Mouse (Mus musculus): ENCODE measurements around the gene Zfp503. TPM values are rescaled to one million over a fixed set of nuclear protein-coding genes. Genes with fewer than 3 reads are reported as not detected.
A peak's percentile ranks its signal among the peaks of the same experiment; 100 is the strongest.

Zfp503 gene
- polyA plus RNA-seq, 2 experiments = 15.3 to 45.1 TPM

GRCm38 (mm10) chr14:21999588-21999987 is 10.2 kb upstream of the Zfp503 start:
- ATAC-seq (ENCODE audit: low FRiP score, low read depth) (no peak), DNase-seq (ENCODE audit: low spot score) (no peak)
- no peak overlapping the region for H3K4me3 ChIP-seq (replicated peaks; ENCODE audit: low read length)
- no peak overlapping the region for H3K9ac ChIP-seq (ENCODE audit: low read depth, low read length, severe bottlenecking)
- H3K9me3 ChIP-seq (ENCODE audit: control insufficient read depth, low read length) = no peaks in the 10 kb centered on the region
- 92% methylated on average over 4 of the region's 4 CpGs for WGBS
- 0 out of 2 replicates have a peak, but pooled peaks cover 3% of the 10 kb centered on the region for H3K4me1 ChIP-seq (ENCODE audit: control insufficient read depth, insufficient read depth, low read length)
- H3K4me2 ChIP-seq (replicated peaks; ENCODE audit: low read depth, low read length, severe bottlenecking) = no peak overlapping the region
- TF ChIP-seq POLR2A (IDR thresholded peaks at IDR 0.05; ENCODE audit: borderline replicate concordance, extremely low read depth, insufficient read depth, insufficient read length) = no peak
- H3K27me3 ChIP-seq (ENCODE audit: control insufficient read depth, insufficient read depth, low read length) = no peaks in the 10 kb centered on the region
- no peaks in the 10 kb centered on the region for H3K36me3 ChIP-seq (ENCODE audit: control insufficient read depth, insufficient read depth, low read length)
- no peak overlapping the region for H3K27ac ChIP-seq (replicated peaks; ENCODE audit: low read depth, low read length)

DNA sequence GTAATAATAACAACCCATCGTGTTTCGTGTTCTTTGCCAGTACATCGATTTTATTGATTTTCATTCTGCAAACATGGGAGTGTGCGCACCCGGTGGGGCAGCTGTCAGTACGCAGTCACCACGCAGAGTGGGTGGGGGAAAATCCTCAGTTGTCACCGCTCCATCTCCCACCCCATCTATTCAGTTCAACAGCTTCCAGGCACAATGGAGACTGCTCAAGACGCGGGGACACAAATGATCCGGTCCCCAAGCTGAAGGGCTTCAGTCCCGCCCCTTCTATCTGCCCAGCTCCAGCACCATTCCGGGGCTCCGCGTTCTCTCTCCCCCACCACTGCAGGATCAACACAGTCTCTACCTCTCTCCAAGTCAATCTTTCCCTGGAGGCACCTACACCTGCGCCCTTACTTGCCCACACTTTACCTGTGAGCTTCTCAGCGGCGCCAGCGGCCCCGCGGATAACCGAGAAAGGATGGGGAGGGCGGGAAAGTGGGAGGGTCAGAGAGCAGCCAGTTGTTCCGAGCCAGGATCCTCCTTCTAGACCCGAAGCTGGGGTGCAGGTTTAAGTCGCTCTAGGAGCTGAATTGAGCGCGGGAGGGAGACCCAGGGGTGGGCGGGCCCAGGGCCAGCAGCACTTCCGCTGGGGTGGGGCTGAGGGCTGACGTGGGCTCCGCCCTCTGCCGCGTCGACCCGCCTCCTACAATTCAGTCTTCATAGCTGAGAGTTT is 5.8 kb upstream of the Zfp503 start:
- peak overlapping the region; percentile 39 for H3K4me3 ChIP-seq (replicated peaks; ENCODE audit: low read length)
- H3K4me1 ChIP-seq (ENCODE audit: control insufficient read depth, insufficient read depth, low read length) = peaks cover 20% of the 10 kb centered on the region; the same call in 1 of the 2 replicates
- H3K4me2 ChIP-seq (replicated peaks; ENCODE audit: low read depth, low read length, severe bottlenecking) = peak overlapping the region; percentile 71
- H3K36me3 ChIP-seq (ENCODE audit: control insufficient read depth, insufficient read depth, low read length) = no peaks in the 10 kb centered on the region
- WGBS = under 1% methylated on average over 36 of the region's 36 CpGs
- peak overlapping the region; percentile 48 for H3K9ac ChIP-seq (ENCODE audit: low read depth, low read length, severe bottlenecking)
- H3K27me3 ChIP-seq (ENCODE audit: control insufficient read depth, insufficient read depth, low read length) = peaks cover 30% of the 10 kb centered on the region; the same call in 1 of the 2 replicates
- TF ChIP-seq POLR2A (IDR thresholded peaks at IDR 0.05; ENCODE audit: borderline replicate concordance, extremely low read depth, insufficient read depth, insufficient read length) = no peak
- DNase-seq (ENCODE audit: low spot score) (peak; percentile 88), ATAC-seq (ENCODE audit: low FRiP score, low read depth) (peak; percentile 80)
- H3K9me3 ChIP-seq (ENCODE audit: control insufficient read depth, low read length) = no peaks in the 10 kb centered on the region
- no peak overlapping the region for H3K27ac ChIP-seq (replicated peaks; ENCODE audit: low read depth, low read length)

DNA sequence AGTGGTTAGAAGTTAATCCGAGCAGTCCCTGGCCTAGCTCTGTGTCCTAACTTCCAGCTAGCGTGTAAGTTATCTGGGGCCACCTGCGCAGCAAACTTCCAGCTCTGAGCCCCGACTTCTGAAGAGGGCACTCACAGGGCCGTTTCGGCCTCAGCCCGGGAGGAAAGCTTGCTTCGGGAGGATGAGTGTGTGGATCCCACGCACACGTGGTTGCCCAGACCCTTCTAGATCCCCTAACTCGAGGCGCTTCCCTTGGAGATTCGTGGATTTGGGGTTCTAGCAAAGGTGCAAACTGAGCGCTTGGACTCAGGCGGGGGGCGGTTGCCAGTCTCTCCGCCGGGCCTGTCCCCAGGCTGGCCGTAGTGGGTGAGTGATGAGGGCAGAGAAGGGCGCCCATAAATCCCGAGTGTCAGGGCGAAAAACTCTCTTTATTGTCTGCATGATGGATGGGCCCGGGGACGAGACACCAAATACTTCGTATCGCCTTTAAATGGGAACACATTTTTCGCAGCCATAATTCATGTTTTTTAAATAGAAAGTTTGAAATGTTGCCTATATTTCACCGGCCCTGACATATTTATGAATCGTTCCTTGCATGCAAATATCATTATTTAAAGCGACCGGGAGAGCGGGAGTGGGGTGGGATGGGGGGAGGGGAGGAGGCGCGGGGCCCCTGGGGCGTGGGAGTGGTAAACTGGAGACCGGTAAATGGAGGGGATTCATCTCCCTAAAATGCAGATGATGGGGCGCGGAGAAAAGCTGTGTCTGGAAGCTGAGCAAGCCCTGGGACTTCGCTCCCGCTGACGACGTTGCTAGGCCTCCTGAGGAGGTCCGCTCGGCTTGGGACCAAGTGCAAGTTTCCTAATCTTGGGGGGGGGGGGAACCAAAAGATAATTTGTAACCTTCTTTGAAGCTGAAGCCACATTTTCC is 4.9 kb upstream of the Zfp503 start:
- Histone ChIP-seq H3K9me3 (ENCODE audit: control insufficient read depth, low read length) (no peaks in the 10 kb centered on the region), H3K27ac (replicated peaks; ENCODE audit: low read depth, low read length) (0 out of 2 replicates have a peak overlapping the region, but pooled peaks have one; percentile 39), H3K4me2 (replicated peaks; ENCODE audit: low read depth, low read length, severe bottlenecking) (peak overlapping the region; percentile 71), H3K4me3 (replicated peaks; ENCODE audit: low read length) (peak overlapping the region; percentile 39), H3K27me3 (ENCODE audit: control insufficient read depth, insufficient read depth, low read length) (peaks cover 31% of the 10 kb centered on the region; the same call in 1 of the 2 replicates), H3K9ac (ENCODE audit: low read depth, low read length, severe bottlenecking) (peak overlapping the region; percentile 48), H3K36me3 (ENCODE audit: control insufficient read depth, insufficient read depth, low read length) (no peaks in the 10 kb centered on the region), H3K4me1 (ENCODE audit: control insufficient read depth, insufficient read depth, low read length) (peaks cover 20% of the 10 kb centered on the region; the same call in 1 of the 2 replicates)
- ATAC-seq (ENCODE audit: low FRiP score, low read depth) (no peak), DNase-seq (ENCODE audit: low spot score) (peak; percentile 22)
- WGBS = 3% methylated on average over 44 of the region's 44 CpGs
- TF ChIP-seq POLR2A (IDR thresholded peaks at IDR 0.05; ENCODE audit: borderline replicate concordance, extremely low read depth, insufficient read depth, insufficient read length) = no peak

DNA sequence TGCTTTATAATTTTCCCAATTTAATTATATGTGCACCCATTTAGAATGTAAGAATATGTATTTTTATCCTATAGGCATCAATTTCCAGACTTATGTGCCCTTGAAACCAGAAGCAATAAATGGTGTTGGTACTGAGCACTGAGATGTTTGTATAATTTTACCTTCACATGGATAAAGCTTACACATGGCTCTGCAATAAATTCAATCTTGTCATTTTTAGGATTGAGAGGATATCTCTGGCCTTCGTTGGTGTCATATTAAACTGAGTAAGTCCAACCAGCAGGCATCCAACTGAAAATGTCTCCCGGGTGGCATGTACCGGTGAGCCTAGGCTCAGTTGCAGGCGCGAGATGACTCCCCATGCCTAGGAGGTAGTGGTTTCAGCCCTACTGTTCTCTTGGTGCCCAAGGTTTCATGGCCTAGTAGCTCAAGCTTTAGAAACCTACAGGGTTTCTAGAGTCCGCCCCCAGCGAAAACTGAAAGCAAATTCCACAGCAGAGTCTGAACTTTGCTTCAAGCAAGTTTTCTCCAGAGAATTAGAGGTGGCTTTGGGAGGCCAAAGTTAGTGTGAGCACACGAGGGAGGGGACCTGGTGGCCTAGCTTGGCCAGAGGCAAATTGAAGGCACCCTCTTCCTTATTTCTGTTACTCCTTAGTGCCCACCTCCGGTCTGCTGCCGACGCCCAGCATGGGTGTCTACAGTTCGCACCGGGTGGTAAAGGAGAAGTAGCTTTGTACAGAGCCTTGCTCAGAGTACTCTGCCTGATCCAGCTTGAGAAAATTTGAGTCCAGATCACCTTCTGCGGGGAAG is 4.1 kb upstream of the Zfp503 start:
- 27% methylated on average over 14 of the region's 14 CpGs for WGBS
- Histone ChIP-seq H3K4me3 (replicated peaks; ENCODE audit: low read length) (peak overlapping the region; percentile 39), H3K4me1 (ENCODE audit: control insufficient read depth, insufficient read depth, low read length) (peaks cover 26% of the 10 kb centered on the region; the same call in 1 of the 2 replicates), H3K27me3 (ENCODE audit: control insufficient read depth, insufficient read depth, low read length) (peaks cover 31% of the 10 kb centered on the region; the same call in 1 of the 2 replicates), H3K9me3 (ENCODE audit: control insufficient read depth, low read length) (no peaks in the 10 kb centered on the region), H3K36me3 (ENCODE audit: control insufficient read depth, insufficient read depth, low read length) (no peaks in the 10 kb centered on the region), H3K9ac (ENCODE audit: low read depth, low read length, severe bottlenecking) (peak overlapping the region; percentile 48; the same call in 1 of the 2 replicates), H3K4me2 (replicated peaks; ENCODE audit: low read depth, low read length, severe bottlenecking) (peak overlapping the region; percentile 71), H3K27ac (replicated peaks; ENCODE audit: low read depth, low read length) (no peak overlapping the region)
- ATAC-seq (ENCODE audit: low FRiP score, low read depth) (no peak), DNase-seq (ENCODE audit: low spot score) (no peak)
- TF ChIP-seq POLR2A (IDR thresholded peaks at IDR 0.05; ENCODE audit: borderline replicate concordance, extremely low read depth, insufficient read depth, insufficient read length) = no peak
